Mouse (Mus musculus) erythroblast, embryonic 14.5 days (primary cell): ENCODE results near the gene Rptor.

Source experiments
- GATA1 ChIP-seq: IDR thresholded peaks from 2 replicates; pipeline ENCODE4 v1.6.1; 2012; ENCODE audit warnings: low read length, inconsistent platforms, mixed read lengths
- TAL1 ChIP-seq: IDR thresholded peaks from 3 replicates; pipeline ENCODE4 v1.6.1; 2012; ENCODE audit warnings: low read length, inconsistent platforms, mixed read lengths

GRCm38 (mm10) chr11:119821514-119821913 is 218.8 kb downstream of the Rptor start:
- no peak for TF ChIP-seq GATA1
- no peak for TF ChIP-seq TAL1
